Mouse (Mus musculus) monocyte, adult 2 months (primary cell): Measurements from ENCODE around the gene Hic1.

Experiments used
- DNase-seq, 2 experiments: peaks; one replicate each; pipeline ENCODE4 v3.0.0; 2022; ENCODE audit warnings: low spot score in 2 of 2, low read depth in 1 of 2

Gene Hic1

GRCm38 (mm10) chr11:75124406-75124805 lies 44.9 kb downstream of the Hic1 start:
- DNase-seq: no peak

- no peak for DNase-seq
Observed at GRCm38 (mm10) chr11:75121348-75121747, 48.0 kb downstream of the Hic1 start.

- DNase-seq: no peak
Observed at GRCm38 (mm10) chr11:75119841-75120240, 49.5 kb downstream of the Hic1 start.

GRCm38 (mm10) chr11:75119298-75119697 lies 50.0 kb downstream of the Hic1 start:
- DNase-seq: no peak

GRCm38 (mm10) chr11:75118141-75118540 lies 51.2 kb downstream of the Hic1 start:
- no peak for DNase-seq

- DNase-seq: no peak
Observed at GRCm38 (mm10) chr11:75116379-75116778, 52.9 kb downstream of the Hic1 start.
